Mouse (Mus musculus): ENCODE measurements at regions not wholly inside any gene's neighbourhood (a gene's known extent, or its start where the extent isn't known, plus 50 kb on each side); places are given as distances from the start of the nearest gene placed in this dataset.

GRCm38 (mm10) chr13:112185116-112185515 lies 103.1 kb upstream of the Ankrd55 start:
- no peak for DNase-seq (ENCODE audit: low read depth)

GRCm38 (mm10) chr13:112187226-112187625 lies 101.0 kb upstream of the Ankrd55 start:
- DNase-seq (ENCODE audit: low read depth) = no peak

GRCm38 (mm10) chr13:112188313-112188712 lies 99.9 kb upstream of the Ankrd55 start:
- no peak for DNase-seq (ENCODE audit: low read depth)

- DNase-seq (ENCODE audit: low read depth) = no peak
Observed at GRCm38 (mm10) chr13:112188741-112189476, 99.3 kb upstream of the Ankrd55 start.

- DNase-seq (ENCODE audit: low read depth) = no peak
Observed at GRCm38 (mm10) chr13:112189605-112190004, 98.6 kb upstream of the Ankrd55 start.

- no peak for DNase-seq (ENCODE audit: low read depth)
Observed at GRCm38 (mm10) chr13:112192192-112192905, 95.9 kb upstream of the Ankrd55 start.

- no peak for DNase-seq (ENCODE audit: low read depth)
Observed at GRCm38 (mm10) chr13:112193676-112194075, 94.6 kb upstream of the Ankrd55 start.

GRCm38 (mm10) chr13:112194991-112195390 lies 93.3 kb upstream of the Ankrd55 start:
- DNase-seq (ENCODE audit: low read depth) = no peak

GRCm38 (mm10) chr13:112196789-112197188 lies 91.5 kb upstream of the Ankrd55 start:
- DNase-seq (ENCODE audit: low read depth) = no peak

- no peak for DNase-seq (ENCODE audit: low read depth)
Observed at GRCm38 (mm10) chr13:112203721-112204120, 84.5 kb upstream of the Ankrd55 start.

GRCm38 (mm10) chr13:112204204-112204603 lies 84.0 kb upstream of the Ankrd55 start:
- DNase-seq (ENCODE audit: low read depth) = no peak

GRCm38 (mm10) chr13:112204813-112205212 lies 83.4 kb upstream of the Ankrd55 start:
- DNase-seq (ENCODE audit: low read depth) = no peak

GRCm38 (mm10) chr13:112207617-112208235 lies 80.5 kb upstream of the Ankrd55 start:
- DNase-seq (ENCODE audit: low read depth) = no peak

GRCm38 (mm10) chr13:112211841-112212240 lies 76.4 kb upstream of the Ankrd55 start:
- no peak for DNase-seq (ENCODE audit: low read depth)

- no peak for DNase-seq (ENCODE audit: low read depth)
Observed at GRCm38 (mm10) chr13:112212391-112212790, 75.9 kb upstream of the Ankrd55 start.

GRCm38 (mm10) chr13:112213652-112214081 lies 74.6 kb upstream of the Ankrd55 start:
- DNase-seq (ENCODE audit: low read depth) = no peak

GRCm38 (mm10) chr13:112216084-112216483 lies 72.2 kb upstream of the Ankrd55 start:
- DNase-seq (ENCODE audit: low read depth) = no peak

- no peak for DNase-seq (ENCODE audit: low read depth)
Observed at GRCm38 (mm10) chr13:112218389-112218788, 69.9 kb upstream of the Ankrd55 start.

GRCm38 (mm10) chr13:112220184-112220583 lies 68.1 kb upstream of the Ankrd55 start:
- no peak for DNase-seq (ENCODE audit: low read depth)

- DNase-seq (ENCODE audit: low read depth) = no peak
Observed at GRCm38 (mm10) chr13:112223616-112224015, 64.6 kb upstream of the Ankrd55 start.

- no peak for DNase-seq (ENCODE audit: low read depth)
Observed at GRCm38 (mm10) chr13:112227766-112228165, 60.5 kb upstream of the Ankrd55 start.

- no peak for DNase-seq (ENCODE audit: low read depth)
Observed at GRCm38 (mm10) chr13:112228846-112229245, 59.4 kb upstream of the Ankrd55 start.

- no peak for DNase-seq (ENCODE audit: low read depth)
Observed at GRCm38 (mm10) chr13:112230176-112230575, 58.1 kb upstream of the Ankrd55 start.
